Mouse (Mus musculus) liver, postnatal 0 days (tissue): ENCODE measurements at regions not wholly inside any gene's neighbourhood (a gene's known extent, or its start where the extent isn't known, plus 50 kb on each side); places are given as distances from the start of the nearest gene placed in this dataset.

Experiments
- ATAC-seq: fragments of 200-750 bp; cut with Nextera tagmentation; 2 replicates; pipeline ENCODE4 v1.8.0; 2017; ENCODE audit warnings: mild to moderate bottlenecking, moderate library complexity
- DNase-seq: peaks from one replicate; pipeline ENCODE4 v3.0.0-alpha.2; 2016
- H3K27ac ChIP-seq: fragments of 300-500 bp; sonication (generic); 2 replicates; pipeline ENCODE4 v1.5.1; 2014; ENCODE audit warnings: antibody characterized with exemption, moderate library complexity, mild to moderate bottlenecking, low read depth
- H3K27me3 ChIP-seq: fragments of 300-500 bp; sonication (generic); 2 replicates; pipeline ENCODE4 v1.6.1; 2014; ENCODE audit warnings: low read length, control low read depth, mixed read lengths; ENCODE audit not compliant: insufficient read depth
- H3K36me3 ChIP-seq: fragments of 300-500 bp; sonication (generic); replicated peaks from 2 replicates; pipeline ENCODE4 v1.6.1; 2014; ENCODE audit warnings: mild to moderate bottlenecking, control low read depth, low read length, moderate library complexity, mixed read lengths; ENCODE audit not compliant: insufficient read depth
- H3K4me1 ChIP-seq: fragments of 300-500 bp; sonication (generic); 2 replicates; pipeline ENCODE4 v1.6.1; 2014; ENCODE audit warnings: antibody characterized with exemption, mild to moderate bottlenecking, control low read depth; ENCODE audit not compliant: insufficient read depth
- H3K4me2 ChIP-seq: fragments of 300-500 bp; sonication (generic); 2 replicates; pipeline ENCODE4 v1.6.1; 2014; ENCODE audit warnings: low read depth, mild to moderate bottlenecking, low read length, moderate library complexity, mixed read lengths
- H3K4me3 ChIP-seq: fragments of 300-500 bp; sonication (generic); 2 replicates; pipeline ENCODE4 v1.5.1; 2014; ENCODE audit warnings: low read depth, low read length
- H3K9ac ChIP-seq: fragments of 300-500 bp; sonication (generic); replicated peaks from 2 replicates; pipeline ENCODE4 v1.6.1; 2014; ENCODE audit warnings: mild to moderate bottlenecking, moderate library complexity
- H3K9me3 ChIP-seq: fragments of 300-500 bp; sonication (generic); 2 replicates; pipeline ENCODE4 v1.6.1; 2016; ENCODE audit warnings: mild to moderate bottlenecking, control low read depth, low read length, mixed read lengths
- CTCF ChIP-seq: sonication (generic); IDR thresholded peaks from 2 replicates; pipeline ENCODE4 v1.5.1; 2016; ENCODE audit warnings: antibody characterized with exemption, low read depth
- EP300 ChIP-seq: IDR thresholded peaks from 2 replicates; pipeline ENCODE4 v1.6.1; 2016; ENCODE audit warnings: antibody characterized with exemption, low read depth, mild to moderate bottlenecking
- WGBS: fragments of 180-500 bp; shearing (Covaris S2); extraction: QIAGEN DNeasy Blood & Tissue Kit; methylation state at CpG from one replicate; pipeline ENCODE4 v1.1.7; 2014; ENCODE audit not compliant: insufficient replicate concordance; 5-methylcytosine and 5-hydroxymethylcytosine counted together

DNA sequence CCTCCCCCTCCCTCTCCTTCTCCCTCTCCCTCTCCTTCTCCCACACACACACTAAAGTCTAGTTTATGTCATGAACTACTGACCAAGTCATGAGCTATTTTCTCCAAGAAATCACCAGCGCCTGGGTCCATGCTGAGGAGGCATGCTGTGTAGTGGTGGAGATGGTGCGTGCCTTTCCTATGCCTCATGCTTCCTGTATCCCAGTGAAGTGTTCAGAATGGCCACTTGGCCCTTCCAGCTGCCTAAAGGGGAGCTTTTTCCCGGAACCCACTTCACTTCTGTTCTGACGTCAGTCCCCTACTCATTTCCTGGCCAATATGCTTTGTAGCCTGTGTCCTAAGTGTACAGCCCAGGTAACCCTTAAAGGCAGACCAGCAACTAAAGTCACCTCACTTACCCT, 199.1 kb upstream of the Egflam start:
- H3K4me3 ChIP-seq, result no peak overlapping the region
- DNase-seq, result no peak
- TF ChIP-seq EP300 (no peak), CTCF (no peak)
- ATAC-seq, result no peak
- H3K27me3 ChIP-seq, result no peaks in the 10 kb centered on the region
- WGBS, result 70% methylated on average over 4 of the region's 4 CpGs
- no peaks in the 10 kb centered on the region for H3K9me3 ChIP-seq
- no peak overlapping the region for H3K4me2 ChIP-seq
- H3K9ac ChIP-seq, result no peak overlapping the region
- H3K27ac ChIP-seq, result no peak overlapping the region
- H3K36me3 ChIP-seq, result no peaks in the 10 kb centered on the region
- H3K4me1 ChIP-seq, result no peaks in the 10 kb centered on the region

GRCm38 (mm10) chr15:7597805-7598204, 199.6 kb upstream of the Egflam start:
- Histone ChIP-seq H3K4me3 (no peak overlapping the region), H3K9me3 (no peaks in the 10 kb centered on the region), H3K4me2 (no peak overlapping the region), H3K27ac (no peak overlapping the region), H3K27me3 (no peaks in the 10 kb centered on the region), H3K36me3 (no peaks in the 10 kb centered on the region), H3K4me1 (no peaks in the 10 kb centered on the region), H3K9ac (no peak overlapping the region)
- TF ChIP-seq EP300 (no peak), CTCF (no peak)
- no peak for ATAC-seq
- no peak for DNase-seq

GRCm38 (mm10) chr15:7601540-7601939, 203.3 kb upstream of the Egflam start:
- Histone ChIP-seq H3K27me3 (no peaks in the 10 kb centered on the region), H3K36me3 (no peaks in the 10 kb centered on the region), H3K27ac (no peak overlapping the region), H3K4me1 (no peaks in the 10 kb centered on the region), H3K4me3 (no peak overlapping the region), H3K9ac (no peak overlapping the region), H3K4me2 (no peak overlapping the region), H3K9me3 (no peaks in the 10 kb centered on the region)
- TF ChIP-seq EP300, result no peak
- no peak for TF ChIP-seq CTCF
- WGBS, result 85% methylated on average over 2 of the region's 2 CpGs
- ATAC-seq (no peak), DNase-seq (no peak)

GRCm38 (mm10) chr15:7604847-7605246, 205.8 kb upstream of the Gdnf start:
- WGBS, result 66% methylated on average over 3 of the region's 3 CpGs
- no peak for DNase-seq
- H3K4me1 ChIP-seq, result no peaks in the 10 kb centered on the region
- no peaks in the 10 kb centered on the region for H3K27me3 ChIP-seq
- no peak for TF ChIP-seq CTCF
- TF ChIP-seq EP300, result no peak
- H3K9me3 ChIP-seq, result no peaks in the 10 kb centered on the region
- no peak for ATAC-seq
- H3K27ac ChIP-seq, result no peak overlapping the region
- H3K36me3 ChIP-seq, result no peaks in the 10 kb centered on the region
- H3K9ac ChIP-seq, result no peak overlapping the region
- H3K4me3 ChIP-seq, result no peak overlapping the region
- no peak overlapping the region for H3K4me2 ChIP-seq

- Histone ChIP-seq H3K27ac (no peak overlapping the region), H3K36me3 (no peaks in the 10 kb centered on the region), H3K9me3 (no peaks in the 10 kb centered on the region), H3K4me3 (no peak overlapping the region), H3K4me2 (no peak overlapping the region), H3K9ac (no peak overlapping the region), H3K4me1 (no peaks in the 10 kb centered on the region), H3K27me3 (no peaks in the 10 kb centered on the region)
- TF ChIP-seq EP300, result no peak
- TF ChIP-seq CTCF, result no peak
- 56% methylated on average over 2 of the region's 2 CpGs for WGBS
- no peak for DNase-seq
- no peak for ATAC-seq
These were observed 192.7 kb upstream of the Gdnf start for GRCm38 (mm10) chr15:7617954-7618353.

GRCm38 (mm10) chr15:7623026-7623425, 187.6 kb upstream of the Gdnf start:
- H3K9me3 ChIP-seq, result no peaks in the 10 kb centered on the region
- no peak for ATAC-seq
- WGBS, result 70% methylated on average over 2 of the region's 2 CpGs

DNA sequence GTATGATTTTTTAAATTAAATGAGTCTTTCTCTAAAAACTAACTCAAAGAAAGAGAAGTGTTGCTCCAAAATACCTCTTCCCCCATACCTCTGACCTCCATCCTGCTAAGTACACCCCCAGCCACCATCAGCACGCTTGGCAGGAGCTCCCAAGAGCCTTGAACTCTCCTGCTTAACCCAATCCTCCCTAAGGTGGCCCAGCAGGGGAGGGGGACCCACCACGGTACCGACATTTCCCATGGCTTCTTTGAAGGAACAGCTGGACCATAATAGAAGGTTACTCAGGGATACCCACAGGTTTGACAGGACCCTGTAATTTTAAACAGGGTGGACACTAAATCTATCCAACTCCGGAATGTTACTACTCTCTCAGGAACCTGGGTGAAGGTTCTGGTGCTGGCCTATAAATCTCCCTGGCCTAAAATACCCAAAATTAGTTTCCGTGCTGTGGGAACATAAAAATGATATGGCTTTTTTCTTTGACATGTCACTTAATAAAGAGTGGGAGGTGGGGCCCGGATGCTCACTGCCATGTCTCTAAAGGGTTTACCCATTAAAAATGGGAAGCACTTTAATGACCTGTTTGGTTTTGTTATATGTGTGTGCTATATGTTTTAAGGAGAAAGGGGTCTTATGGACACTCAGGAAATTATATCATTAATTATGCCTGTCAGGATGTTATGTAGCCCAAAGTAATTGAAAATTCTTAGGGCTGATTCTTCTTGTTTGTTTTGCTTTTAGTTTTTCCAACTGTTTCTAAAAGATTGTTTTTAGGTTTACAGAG, 185.8 kb upstream of the Gdnf start:
- Histone ChIP-seq H3K27me3 (no peaks in the 10 kb centered on the region), H3K4me3 (no peak overlapping the region), H3K9ac (no peak overlapping the region), H3K9me3 (no peaks in the 10 kb centered on the region), H3K27ac (no peak overlapping the region), H3K36me3 (no peaks in the 10 kb centered on the region), H3K4me1 (no peaks in the 10 kb centered on the region), H3K4me2 (no peak overlapping the region)
- DNase-seq, result no peak
- no peak for ATAC-seq
- TF ChIP-seq EP300, result no peak
- WGBS, result 64% methylated on average over 6 of the region's 6 CpGs

More at GRCm38 (mm10) chr15:7623026-7623425, 187.6 kb upstream of the Gdnf start:
- no peak overlapping the region for H3K9ac ChIP-seq
- no peaks in the 10 kb centered on the region for H3K27me3 ChIP-seq
- H3K4me1 ChIP-seq, result no peaks in the 10 kb centered on the region
- DNase-seq, result no peak
- H3K27ac ChIP-seq, result no peak overlapping the region
- H3K4me2 ChIP-seq, result no peak overlapping the region
- H3K4me3 ChIP-seq, result no peak overlapping the region
- no peak for TF ChIP-seq CTCF
- no peak for TF ChIP-seq EP300
- no peaks in the 10 kb centered on the region for H3K36me3 ChIP-seq
